Mouse (Mus musculus) lung, postnatal 36 days (tissue): ENCODE measurements around the gene Six1.
"Not testable (repeated sequence)": the region's sequence is repeated elsewhere in the genome, so short reads cannot be mapped to it uniquely, and the experiment has no call there.

Experiments used
- DNase-seq: peaks from one replicate; pipeline ENCODE4 v3.0.0; 2022; ENCODE audit warnings: mixed read lengths

Gene Six1

DNA sequence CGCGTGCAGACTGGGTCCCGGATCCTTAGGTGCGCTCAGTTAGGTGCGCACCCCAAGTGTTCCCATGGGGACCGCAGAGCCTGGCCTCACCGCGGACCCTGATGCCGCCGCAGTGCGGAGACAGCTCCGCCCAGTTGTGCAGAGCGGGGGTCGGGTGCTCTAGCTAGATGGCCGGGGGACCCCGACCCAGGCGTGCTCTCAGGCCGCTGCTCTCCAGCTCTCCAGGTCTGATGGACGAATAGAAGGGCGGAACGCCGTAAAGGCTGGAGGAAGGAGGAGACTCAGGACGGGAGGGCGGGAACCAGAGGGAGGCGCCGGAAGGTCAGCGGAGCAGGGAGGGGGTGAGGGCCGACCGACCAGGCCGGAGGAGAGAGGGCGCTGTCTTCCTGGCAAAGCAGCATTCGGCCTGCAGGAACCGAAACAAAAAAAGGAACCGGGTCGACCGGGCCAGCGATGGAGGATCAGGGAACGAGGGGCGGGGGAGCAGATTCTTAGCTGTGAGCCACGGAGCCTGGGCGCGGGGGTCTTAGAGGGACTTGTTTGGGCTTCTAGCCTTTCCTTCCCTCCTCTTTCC, at the start of gene Six1:
TSS of gene Six1 (minus strand) at position 220 of the 574 bp plus-strand sequence.
- peak; percentile 89 for DNase-seq

GRCm38 (mm10) chr12:73098593-73098992, 44.9 kb upstream of the Six1 start:
- DNase-seq: peak; percentile 61

DNA sequence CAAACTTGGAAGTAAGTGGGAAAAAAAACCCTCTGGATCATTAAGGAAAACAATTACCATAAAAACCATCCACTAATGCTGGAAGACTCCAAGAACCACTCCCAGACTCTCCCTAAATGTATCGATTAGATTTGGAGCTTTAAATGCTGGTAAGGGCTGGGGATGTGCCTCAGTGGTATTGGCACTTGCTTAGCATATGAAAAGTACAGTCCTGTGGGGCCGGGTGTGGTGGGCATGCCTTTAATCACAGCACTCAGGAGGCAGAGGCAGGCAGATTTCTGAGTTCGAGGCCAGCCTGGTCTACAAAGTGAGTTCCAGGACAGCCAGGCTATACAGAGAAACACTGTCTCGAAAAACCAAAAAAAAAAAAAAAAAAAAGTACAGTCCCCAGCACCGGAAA, 42.5 kb upstream of the Six1 start:
- DNase-seq: not testable (repeated sequence)

DNA sequence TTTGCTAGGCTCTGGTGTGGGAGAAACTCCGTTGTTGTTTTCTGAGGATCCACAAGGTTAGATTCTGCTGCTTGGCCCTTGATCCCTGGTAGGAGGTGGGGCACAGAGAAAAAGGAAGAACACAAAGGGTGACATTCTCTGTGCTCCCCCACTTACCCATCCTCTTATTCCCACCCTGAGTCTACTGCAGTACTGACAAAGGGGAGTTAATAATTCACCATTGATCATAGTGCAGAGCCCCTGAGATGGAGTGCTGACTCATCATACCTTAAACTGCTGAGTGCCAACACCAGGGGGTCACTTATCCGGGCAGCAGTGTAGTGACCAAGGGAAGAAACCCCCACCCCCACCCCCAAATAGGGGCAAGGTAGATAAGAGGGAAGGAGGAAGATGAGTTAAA, 40.9 kb upstream of the Six1 start:
- DNase-seq: no peak

DNA sequence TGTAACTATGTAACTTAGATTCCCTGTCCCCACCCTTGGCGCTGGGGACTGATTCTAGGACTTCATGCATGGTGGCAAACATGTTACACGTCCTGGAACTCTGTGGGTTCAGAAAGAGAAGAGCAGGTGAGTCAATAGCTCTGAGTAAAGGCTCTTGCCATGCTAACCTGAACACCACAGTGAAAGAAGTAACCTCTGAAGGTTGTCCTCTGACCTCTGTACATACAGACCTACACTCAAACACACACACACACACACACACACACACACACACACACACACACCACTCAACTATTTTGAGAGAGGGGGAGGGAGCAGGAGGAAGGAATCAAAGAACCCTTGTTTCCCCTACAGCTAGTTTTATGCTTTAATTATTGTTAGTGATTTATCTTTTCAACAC, 40.5 kb upstream of the Six1 start:
- no peak for DNase-seq

DNA sequence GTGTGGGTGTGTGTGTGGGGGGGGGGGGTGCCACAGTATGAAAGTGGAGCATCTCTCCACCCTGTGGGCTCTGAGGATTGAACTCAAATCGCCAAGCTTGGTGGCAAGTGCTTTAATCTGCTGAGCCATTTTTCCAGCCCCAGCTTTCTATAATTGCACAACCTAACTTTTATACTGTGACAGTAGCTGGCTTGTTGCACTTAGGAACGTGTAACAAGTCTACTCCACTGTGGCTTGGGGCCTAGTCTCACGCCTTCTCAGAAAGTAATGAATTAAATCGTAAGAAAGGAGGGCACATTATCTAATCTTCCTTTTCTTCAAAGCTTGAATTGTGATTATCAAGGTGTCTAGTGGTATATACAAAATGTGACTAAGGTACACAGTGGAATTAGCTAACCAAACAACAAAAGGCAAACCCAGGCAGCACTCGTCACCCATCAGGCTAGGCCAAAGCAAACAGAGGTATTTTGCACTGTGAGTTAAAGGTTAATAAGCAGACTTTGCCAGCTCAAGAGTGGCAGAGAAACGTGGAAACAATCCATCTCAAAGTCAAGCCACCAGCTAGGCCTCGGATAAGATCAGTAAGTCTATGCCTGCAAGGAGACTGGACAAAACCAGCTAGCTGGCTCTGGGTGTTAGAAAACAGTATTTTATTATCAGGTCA, 37.1 kb upstream of the Six1 start:
- peak; percentile 20 for DNase-seq

GRCm38 (mm10) chr12:73088911-73089310, 35.2 kb upstream of the Six1 start:
- DNase-seq: peak; percentile 8

- peak; percentile 16 for DNase-seq
Measured at GRCm38 (mm10) chr12:73088500-73088899, 34.8 kb upstream of the Six1 start.

GRCm38 (mm10) chr12:73087086-73087485, 33.4 kb upstream of the Six1 start:
- DNase-seq: no peak

DNA sequence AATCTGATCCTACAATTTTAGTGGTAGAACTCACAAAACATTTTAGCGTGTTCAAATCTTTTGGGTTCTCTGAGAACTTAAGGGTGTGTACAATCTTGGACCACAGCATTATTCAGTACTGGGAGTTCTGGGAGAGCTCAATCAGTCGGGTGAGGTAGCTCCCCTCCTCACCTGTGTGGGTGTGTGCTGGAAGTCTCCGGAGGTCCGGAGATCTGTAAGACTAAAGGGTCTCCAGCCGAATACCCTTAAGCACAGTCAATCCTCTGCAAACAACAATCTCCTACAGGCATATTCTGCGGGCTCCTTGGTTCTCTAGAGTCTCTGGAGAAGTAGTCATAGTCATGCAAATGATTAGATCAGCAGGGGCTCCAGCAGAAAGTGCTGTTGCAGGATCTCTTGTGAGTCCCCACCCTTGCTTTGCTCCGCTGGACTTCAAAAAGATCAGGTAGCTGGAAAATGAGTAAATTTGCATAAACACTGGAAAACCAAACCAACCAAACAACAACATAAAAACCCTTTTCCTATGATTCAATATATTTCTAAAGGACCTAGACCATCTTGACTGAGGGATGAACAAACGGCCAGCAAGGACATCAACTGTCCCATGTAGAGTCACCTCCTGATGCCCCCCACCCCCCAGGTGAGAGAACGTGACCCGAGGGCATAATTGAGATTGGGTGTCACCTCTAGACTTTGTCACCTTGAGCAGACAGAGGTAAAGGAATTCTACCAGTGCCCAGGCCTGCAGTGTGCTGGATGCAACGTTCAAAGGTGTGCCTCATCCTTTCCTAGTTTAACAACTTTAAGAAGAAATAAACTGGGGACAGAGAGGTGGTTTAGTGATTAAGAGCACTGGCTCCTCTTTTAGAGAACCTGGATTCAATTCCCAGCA, 32.3 kb upstream of the Six1 start:
- no peak for DNase-seq

DNA sequence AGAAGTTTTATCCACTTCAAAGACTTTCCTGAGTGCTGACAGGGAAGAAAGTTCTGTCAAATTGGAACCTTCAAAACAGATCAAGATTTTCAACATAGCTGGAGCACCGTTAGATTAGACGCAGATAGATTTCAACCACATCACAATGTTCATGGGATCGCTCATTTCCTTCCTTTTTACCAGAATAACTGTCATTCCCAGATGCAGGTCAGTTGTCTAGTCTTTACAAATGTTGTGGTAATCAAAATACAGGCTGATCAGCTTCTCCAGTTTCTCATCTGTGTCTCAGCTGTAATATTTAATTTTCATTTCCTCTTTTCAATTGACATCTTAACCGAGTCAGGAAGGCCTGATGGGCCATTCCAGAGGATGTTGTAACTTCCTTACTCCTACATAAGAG, 30.1 kb upstream of the Six1 start:
- no peak for DNase-seq

GRCm38 (mm10) chr12:73081828-73082227, 28.1 kb upstream of the Six1 start:
- DNase-seq: not testable (repeated sequence)

DNA sequence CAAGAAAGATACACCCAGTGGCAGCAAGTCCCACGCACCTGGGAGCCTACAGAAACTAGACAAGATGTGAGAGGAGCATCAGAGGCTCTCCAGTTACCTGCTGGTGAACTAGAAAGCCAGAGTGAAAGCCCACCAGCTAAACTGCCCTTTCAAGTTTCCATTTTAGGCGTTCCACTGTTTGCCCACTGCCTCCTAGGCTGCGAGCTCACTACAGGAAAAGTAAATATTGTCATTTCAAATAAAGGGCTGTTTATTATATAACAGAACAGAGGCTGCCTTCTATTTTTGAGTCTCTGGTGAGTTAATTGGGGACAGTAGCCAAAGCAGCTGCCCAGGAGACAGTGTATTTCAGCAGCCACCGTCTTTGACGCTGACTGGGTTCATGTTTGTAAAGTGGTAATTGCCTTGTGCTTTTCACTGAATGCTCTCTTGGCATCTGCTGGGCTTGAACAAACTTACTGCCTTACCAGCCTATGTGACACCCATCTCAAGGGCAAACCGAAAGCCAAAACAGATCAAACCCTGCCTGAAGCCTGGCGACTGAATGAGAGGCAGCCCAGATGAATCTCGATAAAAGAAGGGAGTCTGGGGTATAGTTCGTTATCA, 7.2 kb upstream of the Six1 start:
- peak; percentile 43 for DNase-seq

GRCm38 (mm10) chr12:73057492-73057891, 3.8 kb upstream of the Six1 start:
- no peak for DNase-seq

GRCm38 (mm10) chr12:73055451-73055850, 1.8 kb upstream of the Six1 start:
- no peak for DNase-seq

- DNase-seq: no peak
Measured at GRCm38 (mm10) chr12:73054576-73055185, 994 bp upstream of the Six1 start.

DNA sequence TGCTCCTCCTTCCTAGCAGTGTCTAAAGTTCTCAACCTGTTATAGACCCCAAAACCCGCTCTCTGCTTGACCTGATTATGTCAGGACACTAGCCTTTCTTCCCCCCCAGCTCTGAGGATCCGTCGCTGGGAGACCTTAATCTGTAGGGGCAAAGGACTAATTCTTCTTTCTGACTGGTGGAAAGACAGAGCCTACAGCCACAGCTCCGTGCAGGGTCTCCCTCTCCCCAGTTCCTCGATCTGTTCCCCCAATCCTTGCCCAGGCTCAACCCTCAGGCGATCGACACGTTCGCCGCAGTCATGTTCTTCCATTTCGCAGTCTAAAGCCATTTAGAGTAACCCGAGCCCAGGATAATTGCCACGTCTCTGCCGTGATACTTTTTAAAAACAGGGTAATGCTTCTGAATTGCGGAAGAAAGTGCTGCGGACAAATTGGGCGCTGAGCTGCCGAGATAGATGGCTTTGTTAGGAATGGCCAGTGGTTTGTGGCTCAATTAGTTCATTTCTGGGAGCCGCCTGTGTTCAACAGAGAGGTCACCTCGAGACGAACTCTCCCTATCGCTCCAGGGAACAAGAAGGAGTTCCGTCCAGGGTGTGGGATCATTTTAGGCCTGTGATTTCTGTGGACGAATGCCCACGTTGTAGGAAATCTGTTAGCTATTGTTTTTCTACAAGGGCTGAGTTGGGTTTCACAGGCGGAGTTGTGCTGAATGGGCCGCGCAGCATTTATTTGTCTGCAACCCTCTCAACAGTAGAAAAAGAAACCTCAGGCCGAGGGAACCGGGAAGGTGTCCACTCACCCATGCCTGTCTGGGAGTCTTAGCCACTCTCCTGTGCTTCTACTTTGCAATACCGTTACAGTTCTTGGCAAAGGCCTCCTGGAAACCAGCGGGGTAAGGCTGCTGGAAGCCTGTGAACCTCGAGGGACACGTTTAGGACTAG, 766 bp downstream of the Six1 start:
- no peak for DNase-seq

DNA sequence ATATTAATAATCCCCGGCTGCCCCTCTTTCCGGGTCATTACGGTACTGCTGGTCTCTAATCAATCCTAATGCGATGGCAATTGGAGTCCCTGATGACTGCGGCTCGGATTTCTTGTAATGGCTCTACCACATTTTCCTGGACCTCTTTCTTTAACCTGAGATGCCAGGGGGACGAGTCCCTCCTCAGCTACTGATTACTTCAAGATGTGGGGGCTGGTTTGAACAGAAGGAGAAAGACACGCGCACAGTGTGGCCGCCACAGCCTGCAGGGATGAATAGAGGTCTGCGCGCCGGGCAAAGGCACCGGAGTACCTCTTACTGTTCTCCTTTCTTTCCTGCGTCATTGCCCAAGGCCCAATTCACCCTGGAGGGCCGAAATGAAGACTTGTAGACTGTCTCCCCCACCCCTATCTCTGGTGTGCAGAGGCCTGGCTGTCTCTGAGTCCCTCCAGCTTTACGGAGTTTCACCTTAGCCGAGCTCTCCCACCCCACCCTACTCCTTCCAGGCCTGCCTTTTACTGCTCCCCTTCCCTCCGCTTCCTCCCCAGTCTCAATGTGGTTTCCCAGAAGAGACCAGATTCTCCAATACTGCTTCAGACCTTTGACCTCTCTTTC, 1.5 kb downstream of the Six1 start:
- no peak for DNase-seq

DNA sequence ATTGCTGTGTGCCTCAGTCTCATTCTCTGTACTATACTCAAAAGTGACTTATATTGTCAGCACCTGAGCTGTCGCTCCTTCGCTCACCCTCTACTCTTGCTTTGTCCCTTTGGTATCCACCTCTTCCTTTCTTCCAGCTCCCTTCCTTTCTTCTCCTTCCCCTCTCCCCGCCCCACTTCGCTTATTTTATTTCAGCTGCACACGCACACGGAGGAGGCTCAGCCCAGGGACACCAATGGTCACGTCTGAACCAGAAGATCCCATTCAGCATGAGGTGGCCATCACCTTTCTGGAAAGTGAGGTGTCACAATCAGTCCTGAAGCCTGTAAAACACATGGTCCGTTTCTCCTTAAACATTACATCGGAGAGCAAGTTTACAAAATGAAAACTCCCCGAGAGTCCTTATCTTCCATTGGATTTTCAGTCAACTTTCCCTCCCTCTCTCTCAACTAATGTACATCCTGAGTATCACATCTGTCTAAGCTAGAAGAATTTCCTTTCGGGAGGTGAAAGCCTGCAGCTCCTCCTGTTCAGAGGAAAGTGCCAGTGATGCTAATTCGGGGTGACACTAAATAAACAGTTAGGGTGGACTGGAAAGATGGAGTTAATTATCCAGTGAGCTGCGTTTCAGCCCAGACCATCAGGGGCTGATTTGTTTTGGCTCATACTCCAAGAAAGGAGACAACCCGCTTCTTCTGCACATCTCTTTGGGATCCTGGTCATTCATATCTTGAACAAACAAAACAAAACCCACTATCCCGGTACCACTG, 2.7 kb downstream of the Six1 start:
- DNase-seq: no peak

DNA sequence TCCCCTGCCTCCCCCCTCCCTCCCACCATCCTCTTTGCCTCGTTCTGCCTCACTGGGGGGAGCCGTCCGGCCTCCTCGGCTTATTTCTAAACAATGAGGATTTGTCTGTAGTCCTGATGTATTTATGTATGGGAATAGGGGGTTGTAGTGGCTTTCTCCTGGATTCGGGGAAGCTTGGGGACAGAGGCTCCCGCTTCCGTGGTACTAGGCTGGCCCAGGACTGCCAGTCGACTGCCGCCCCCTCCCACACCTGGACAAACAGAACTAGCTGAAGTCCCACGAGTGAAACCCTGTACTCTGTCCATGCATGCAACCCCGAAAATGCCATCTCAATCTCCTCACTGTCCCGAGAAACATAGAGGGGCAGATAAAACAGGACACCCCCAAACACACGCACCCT, 3.4 kb downstream of the Six1 start:
- no peak for DNase-seq
